Mouse (Mus musculus): ENCODE measurements around the gene Ambra1.

Gene Ambra1

DNA sequence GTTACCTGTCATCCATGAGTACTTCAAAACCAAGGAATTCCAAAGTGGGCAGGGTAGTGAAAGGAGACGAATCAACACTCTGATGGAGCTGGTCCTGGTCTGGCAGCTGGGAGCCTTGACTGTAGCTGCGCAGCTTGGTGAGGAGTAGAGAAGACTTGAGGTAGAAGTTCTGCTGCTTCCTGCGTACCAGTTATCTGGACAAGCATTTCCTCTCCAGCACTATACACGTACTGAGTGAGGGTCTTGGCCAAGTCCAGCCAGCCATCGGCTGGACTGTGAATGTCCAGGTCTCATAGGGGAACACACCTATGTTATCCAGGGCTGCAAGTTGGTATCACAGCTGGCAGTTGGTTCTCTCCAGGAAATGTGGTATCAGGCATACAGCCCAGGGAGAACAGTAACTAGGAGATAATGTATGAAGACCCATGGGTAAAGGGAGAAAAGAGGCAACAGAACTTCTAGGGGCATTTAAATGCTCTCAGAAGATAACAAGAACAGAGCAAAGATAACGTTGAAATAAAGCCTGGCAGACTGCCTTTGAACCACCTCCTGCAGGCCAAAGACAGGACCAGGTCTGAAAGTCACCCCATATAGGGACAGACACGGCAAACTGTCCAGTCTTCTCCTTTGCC is 186.5 kb downstream of the Ambra1 start:
- DNase-seq (ENCODE audit: extremely low read depth, insufficient read length, low spot score) = no peak

DNA sequence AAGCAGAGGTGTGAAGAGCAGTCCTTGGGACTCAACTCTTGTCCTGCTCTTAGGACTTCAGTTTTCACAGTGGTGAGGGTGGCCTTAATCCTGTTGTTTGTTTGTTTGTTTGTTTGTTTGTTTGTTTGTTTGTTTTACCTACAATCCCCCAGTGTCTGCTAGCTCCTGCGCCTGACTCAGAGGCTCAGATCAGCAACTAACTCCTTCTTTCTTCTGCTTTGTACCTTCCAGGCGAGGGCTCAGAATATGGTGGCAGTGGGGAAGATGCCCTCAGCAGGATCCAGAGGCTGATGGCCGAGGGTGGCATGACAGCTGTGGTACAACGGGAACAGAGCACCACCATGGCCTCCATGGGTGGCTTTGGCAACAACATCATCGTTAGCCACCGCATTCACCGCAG is 187.2 kb downstream of the Ambra1 start:
- DNase-seq (ENCODE audit: extremely low read depth, insufficient read length, low spot score) = no peak

- DNase-seq (ENCODE audit: extremely low read depth, insufficient read length, low spot score) = no peak
These were observed 190.2 kb downstream of the Ambra1 start for GRCm38 (mm10) chr2:91920130-91920529.

GRCm38 (mm10) chr2:91921181-91921789 is 191.4 kb downstream of the Ambra1 start:
- no peak for DNase-seq (ENCODE audit: extremely low read depth, insufficient read length, low spot score)

- no peak for DNase-seq (ENCODE audit: extremely low read depth, insufficient read length, low spot score)
These were observed 192.0 kb downstream of the Ambra1 start for GRCm38 (mm10) chr2:91921790-91922570.

- no peak for DNase-seq (ENCODE audit: extremely low read depth, insufficient read length, low spot score)
These were observed 192.9 kb downstream of the Ambra1 start for GRCm38 (mm10) chr2:91922586-91923414.

GRCm38 (mm10) chr2:91923415-91924337 is 193.7 kb downstream of the Ambra1 start:
- no peak for DNase-seq (ENCODE audit: extremely low read depth, insufficient read length, low spot score)

- DNase-seq (ENCODE audit: extremely low read depth, insufficient read length, low spot score) = no peak
These were observed 194.8 kb downstream of the Ambra1 start for GRCm38 (mm10) chr2:91924726-91925125.

- no peak for DNase-seq (ENCODE audit: extremely low read depth, insufficient read length, low spot score)
These were observed 195.5 kb downstream of the Ambra1 start for GRCm38 (mm10) chr2:91925442-91925841.

GRCm38 (mm10) chr2:91926949-91927348 is 197.0 kb downstream of the Ambra1 start, which contains the start of gene Chrm4:
Gene Chrm4 (plus strand): TSS chr2:91927249.
- no peak for DNase-seq (ENCODE audit: extremely low read depth, insufficient read length, low spot score)

GRCm38 (mm10) chr2:91927826-91928533 is 198.0 kb downstream of the Ambra1 start:
- no peak for DNase-seq (ENCODE audit: extremely low read depth, insufficient read length, low spot score)

- DNase-seq (ENCODE audit: extremely low read depth, insufficient read length, low spot score) = no peak
These were observed 198.8 kb downstream of the Ambra1 start for GRCm38 (mm10) chr2:91928534-91929350.

- DNase-seq (ENCODE audit: extremely low read depth, insufficient read length, low spot score) = no peak
These were observed 199.5 kb downstream of the Ambra1 start for GRCm38 (mm10) chr2:91929455-91929854.

- no peak for DNase-seq (ENCODE audit: extremely low read depth, insufficient read length, low spot score)
These were observed 200.0 kb downstream of the Ambra1 start for GRCm38 (mm10) chr2:91929936-91930335.

GRCm38 (mm10) chr2:91930761-91931291 is 200.9 kb downstream of the Ambra1 start:
- no peak for DNase-seq (ENCODE audit: extremely low read depth, insufficient read length, low spot score)

DNA sequence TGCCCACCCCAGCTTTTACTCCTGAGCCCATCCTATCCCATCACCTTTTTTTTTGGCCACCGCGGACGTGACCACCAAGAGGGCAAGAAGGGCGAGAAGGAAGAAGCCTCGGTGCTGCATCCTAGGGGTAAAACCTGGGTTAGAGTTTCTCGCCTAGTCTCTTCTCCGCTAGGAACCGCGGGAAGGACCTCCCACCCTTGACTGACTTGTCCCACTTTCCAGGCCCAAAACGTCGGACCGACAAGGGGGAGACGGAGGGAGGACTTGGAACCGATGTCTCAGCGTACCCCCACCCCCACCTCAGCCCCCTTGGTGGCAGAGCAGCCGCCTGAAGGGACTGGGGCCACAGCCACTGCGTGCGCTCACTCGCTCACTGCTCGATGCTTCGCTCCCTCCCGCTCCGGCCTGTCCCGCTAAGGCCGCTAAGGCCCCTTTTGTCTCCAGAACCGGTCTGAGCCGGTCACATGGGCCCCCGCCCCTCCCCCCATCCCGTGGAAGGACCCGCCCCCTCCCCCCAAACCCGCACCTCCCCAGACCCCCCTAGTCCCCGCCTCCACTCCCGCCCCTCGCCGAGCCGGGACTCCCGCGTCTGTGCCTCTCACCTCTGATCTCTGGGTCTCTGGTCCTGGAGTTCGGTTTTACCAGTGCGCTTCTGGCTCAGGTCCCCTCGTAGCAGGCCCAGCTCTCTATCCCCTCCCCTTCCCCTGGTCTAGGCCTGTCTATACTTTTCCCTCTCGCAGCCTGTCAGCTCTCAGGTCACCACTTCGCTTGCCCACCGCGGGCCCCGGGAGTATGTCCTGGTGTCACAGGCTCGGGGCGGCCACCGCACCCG is 201.6 kb downstream of the Ambra1 start:
- no peak for DNase-seq (ENCODE audit: extremely low read depth, insufficient read length, low spot score)

GRCm38 (mm10) chr2:91932160-91932711 is 202.3 kb downstream of the Ambra1 start, which contains the start of gene Mdk:
Gene Mdk (minus strand): TSS chr2:91932297.
- DNase-seq (ENCODE audit: extremely low read depth, insufficient read length, low spot score) = no peak

All from 3134 (cell line).